Mouse (Mus musculus) spleen, adult 2 months (tissue): ENCODE measurements around the gene Kat7. TPM values are rescaled to one million over a fixed set of nuclear protein-coding genes. Genes with fewer than 3 reads are reported as not detected.

Experiments used
- DNase-seq, 2 experiments: peaks; one replicate each; pipeline versions ENCODE4 v3.0.0 to v3.0.0-alpha.2; 2012 to 2021; ENCODE audit warnings: low spot score in 2 of 2, low read depth in 1 of 2
- H3K27ac ChIP-seq: fragments of 200-500 bp; 2 replicates; pipeline ENCODE4 v1.5.1; 2012; ENCODE audit warnings: low read length, inconsistent platforms; ENCODE audit not compliant: insufficient read depth
- H3K27me3 ChIP-seq: fragments of 200-500 bp; 2 replicates; pipeline ENCODE4 v1.6.1; 2012; ENCODE audit warnings: mild to moderate bottlenecking, moderate library complexity, low read length, inconsistent platforms; ENCODE audit not compliant: control insufficient read depth, insufficient read depth
- H3K36me3 ChIP-seq: fragments of 200-500 bp; 2 replicates; pipeline ENCODE4 v1.6.1; 2012; ENCODE audit warnings: mild to moderate bottlenecking, low read length, inconsistent platforms; ENCODE audit not compliant: control insufficient read depth, insufficient read depth
- H3K4me1 ChIP-seq: fragments of 200-500 bp; 2 replicates; pipeline ENCODE4 v1.6.1; 2011; ENCODE audit warnings: inconsistent platforms; ENCODE audit not compliant: control insufficient read depth, insufficient read depth, insufficient read length
- H3K4me3 ChIP-seq: fragments of 200-500 bp; 2 replicates; pipeline ENCODE4 v1.5.1; 2011; ENCODE audit warnings: mild to moderate bottlenecking, inconsistent platforms; ENCODE audit not compliant: insufficient read depth, insufficient read length; ENCODE audit errors: extremely low read depth
- CTCF ChIP-seq: fragments of 200-500 bp; IDR thresholded peaks from 2 replicates; pipeline ENCODE4 v1.5.1; 2011; ENCODE audit warnings: mild to moderate bottlenecking, inconsistent platforms; ENCODE audit not compliant: insufficient read depth, insufficient read length, insufficient replicate concordance; ENCODE audit errors: extremely low read depth
- POLR2A ChIP-seq: fragments of 200-500 bp; IDR thresholded peaks from 2 replicates; pipeline ENCODE4 v1.6.1; 2011; ENCODE audit warnings: low read depth, low read length, inconsistent platforms
- WGBS: fragments of 180-500 bp; shearing (Covaris S2); methylation state at CpG from one replicate; pipeline ENCODE4 v1.1.7; 2018; 5-methylcytosine and 5-hydroxymethylcytosine counted together
- polyA plus RNA-seq: library from polyadenylated mRNA; depleted of rRNA; stranded (reverse); fragments of >200 nt; gene quantifications from 2 replicates; pipeline ENCODE4 v1.2.3, GENCODE M21; 2012

The Kat7 gene
- polyA plus RNA-seq, 1 experiment: 25.2 TPM

- Histone ChIP-seq H3K4me1 (peaks cover 8% of the 10 kb centered on the region), H3K36me3 (peaks cover 5% of the 10 kb centered on the region; the same call in 1 of the 2 replicates), H3K27me3 (no peaks in the 10 kb centered on the region), H3K27ac (peak overlapping the region; percentile 72), H3K4me3 (peak overlapping the region; percentile 62)
- TF ChIP-seq POLR2A (no peak), CTCF (no peak)
- DNase-seq: peak in 1 of 2 experiments; percentile 9
- WGBS: 6% methylated on average over 17 of the region's 17 CpGs
These were observed 790 bp upstream of the Kat7 start for GRCm38 (mm10) chr11:95310648-95311424.

GRCm38 (mm10) chr11:95309510-95310006 is 488 bp downstream of the Kat7 start:
- Histone ChIP-seq H3K4me3 (peak overlapping the region; percentile 90), H3K36me3 (peaks cover 9% of the 10 kb centered on the region), H3K27ac (peak overlapping the region; percentile 91), H3K27me3 (no peaks in the 10 kb centered on the region), H3K4me1 (peaks cover 8% of the 10 kb centered on the region)
- TF ChIP-seq CTCF (no peak), POLR2A (peak; percentile 58; the same call in 1 of the 2 replicates)
- DNase-seq: peak; percentile 96
- under 1% methylated on average over 37 of the region's 37 CpGs for WGBS

- H3K4me1 ChIP-seq: peaks cover 8% of the 10 kb centered on the region
- H3K27ac ChIP-seq: no peak overlapping the region
- WGBS: 82% methylated on average over 8 of the region's 8 CpGs
- DNase-seq: no peak
- no peaks in the 10 kb centered on the region for H3K27me3 ChIP-seq
- TF ChIP-seq POLR2A (no peak), CTCF (no peak)
- peaks cover 17% of the 10 kb centered on the region for H3K36me3 ChIP-seq
- no peak overlapping the region for H3K4me3 ChIP-seq
These were observed 2.5 kb downstream of the Kat7 start for GRCm38 (mm10) chr11:95307526-95307925.

GRCm38 (mm10) chr11:95305600-95305999 is 4.4 kb downstream of the Kat7 start:
- no peak for DNase-seq
- no peaks in the 10 kb centered on the region for H3K27me3 ChIP-seq
- TF ChIP-seq POLR2A: no peak
- TF ChIP-seq CTCF: no peak
- 91% methylated on average over 7 of the region's 7 CpGs for WGBS
- peaks cover 31% of the 10 kb centered on the region for H3K36me3 ChIP-seq
- peaks cover 3% of the 10 kb centered on the region; the same call in 1 of the 2 replicates for H3K4me1 ChIP-seq
- no peak overlapping the region for H3K4me3 ChIP-seq
- H3K27ac ChIP-seq: no peak overlapping the region

GRCm38 (mm10) chr11:95301772-95302171 is 8.3 kb downstream of the Kat7 start:
- no peaks in the 10 kb centered on the region for H3K27me3 ChIP-seq
- H3K27ac ChIP-seq: no peak overlapping the region
- peaks cover 48% of the 10 kb centered on the region for H3K36me3 ChIP-seq
- DNase-seq: no peak
- 94% methylated on average over 3 of the region's 3 CpGs for WGBS
- no peak for TF ChIP-seq POLR2A
- TF ChIP-seq CTCF: no peak
- H3K4me1 ChIP-seq: no peaks in the 10 kb centered on the region
- no peak overlapping the region for H3K4me3 ChIP-seq

GRCm38 (mm10) chr11:95299886-95300285 is 10.2 kb downstream of the Kat7 start:
- no peak overlapping the region for H3K4me3 ChIP-seq
- no peaks in the 10 kb centered on the region for H3K4me1 ChIP-seq
- peaks cover 40% of the 10 kb centered on the region for H3K36me3 ChIP-seq
- WGBS: 80% methylated on average over 12 of the region's 12 CpGs
- no peak overlapping the region for H3K27ac ChIP-seq
- TF ChIP-seq CTCF (no peak), POLR2A (no peak)
- no peak for DNase-seq
- no peaks in the 10 kb centered on the region for H3K27me3 ChIP-seq

- Histone ChIP-seq H3K27ac (no peak overlapping the region), H3K36me3 (peaks cover 37% of the 10 kb centered on the region), H3K4me3 (no peak overlapping the region), H3K4me1 (peaks cover 5% of the 10 kb centered on the region; the same call in 1 of the 2 replicates), H3K27me3 (no peaks in the 10 kb centered on the region)
- DNase-seq: peak in 1 of 2 experiments; percentile 21
- TF ChIP-seq POLR2A (no peak), CTCF (peak; percentile 91; the same call in 1 of the 2 replicates)
- WGBS: 2% methylated on average over 2 of the region's 2 CpGs
These were observed 11.9 kb downstream of the Kat7 start for GRCm38 (mm10) chr11:95298146-95298545.
